9 mouse cellular contexts compared by ENCODE assay signal in the genomic region with DNA sequence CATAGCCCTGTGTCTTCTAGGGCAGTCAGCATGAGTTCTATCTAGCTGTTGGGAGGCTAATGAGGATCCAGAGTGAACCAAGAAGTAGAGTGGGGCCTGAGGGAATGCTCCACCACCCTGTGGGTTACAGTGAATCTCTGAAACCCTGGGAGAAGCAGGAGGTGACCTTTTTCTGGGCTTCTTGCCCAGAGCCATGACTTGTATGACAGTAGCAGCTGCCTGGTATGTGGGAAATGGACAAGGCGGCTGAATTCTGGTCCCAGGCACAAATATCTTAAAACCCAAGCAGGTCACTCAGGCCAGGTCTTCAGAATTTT. TPM values are rescaled to one million over a fixed set of nuclear protein-coding genes. Genes with fewer than 3 reads are reported as not detected.
DNase-seq lines count a peak whose midpoint lies in the region; ATAC-seq lines count a peak whose summit lies in the region.
"Had no signal": no experiment of that assay in that cellular context is flagged by ENCODE, and none has a peak within 500 bp of the region (broad histone marks: within the 10 kb centered on the region; RNA-seq: fewer than 3 reads in every experiment).

No protein-coding gene starts in this region.

- 0 out of 2 replicates have a peak, but pooled peaks cover 2% of the 10 kb centered on the region for H3K4me1 ChIP-seq in forebrain, embryonic 11.5 days (replicated peaks; ENCODE audit: control insufficient read depth, insufficient read depth, low read length)

- no peaks in the 10 kb centered on the region for H3K36me3 ChIP-seq in forebrain, embryonic 11.5 days (ENCODE audit: control insufficient read depth, insufficient read depth, low read length)

- H3K9ac ChIP-seq in forebrain, embryonic 11.5 days (ENCODE audit: low read length) = no peak overlapping the region

- no peak overlapping the region for H3K27ac ChIP-seq in forebrain, embryonic 11.5 days (ENCODE audit: low read depth, low read length)

- H3K9me3 ChIP-seq in forebrain, embryonic 11.5 days (ENCODE audit: control insufficient read depth, low read length) = no peaks in the 10 kb centered on the region

- 100% methylated on average over 1 of the region's 1 CpGs for WGBS in forebrain, embryonic 11.5 days

- no peak overlapping the region for H3K4me3 ChIP-seq in forebrain, embryonic 11.5 days (ENCODE audit: low read depth, low read length)

- intact Hi-C loops in heart, postnatal 25 days (cut with DNase I) = loop anchor here (5.0 kb wide), 1 partner anchor 50 kb away; no protein-coding TSS in a partner anchor
- intact Hi-C loops in gastrocnemius, postnatal 14 days (cut with DNase I; ENCODE audit: low total_unique reads) = no loop called here

- peak; percentile 97 for DNase-seq in heart, adult 11 months
- no peak for DNase-seq in heart, postnatal 25 days (ENCODE audit: low spot score)
- DNase-seq in 416B (ENCODE audit: low read depth) = peak; percentile 37
- peak; percentile 45 for DNase-seq in gastrocnemius, postnatal 14 days
- peak; percentile 69 for DNase-seq in kidney, postnatal 25 days
- DNase-seq in ovary, adult 18-20 months (ENCODE audit: low spot score) = no peak
- DNase-seq in forebrain, embryonic 11.5 days (ENCODE audit: low spot score) = no peak
- no peak for DNase-seq in right cerebral cortex, adult 18-20 months

- ATAC-seq in forebrain, embryonic 11.5 days (replicated peaks; ENCODE audit: low FRiP score) = no peak

- peaks cover 15% of the 10 kb centered on the region; the same call in 1 of the 2 replicates for H3K27me3 ChIP-seq in forebrain, embryonic 11.5 days (ENCODE audit: control insufficient read depth, insufficient read depth, low read length)

- no peak overlapping the region for H3K4me2 ChIP-seq in forebrain, embryonic 11.5 days (ENCODE audit: low read depth, low read length, severe bottlenecking)

RNA-seq across cellular contexts. Expression of gene Sstr4, which starts 2.6 kb away (rescaled TPM):
- total RNA-seq in heart, postnatal 25 days (2021) = 1 to 10 TPM; 1.0 to 1.2 TPM
- total RNA-seq in gastrocnemius, postnatal 14 days (2021) = under 1 TPM; 0.20 to 0.43 TPM
- polyA plus RNA-seq in forebrain, embryonic 11.5 days (2014; fragmentation: Nextera tagmentation; extraction: Ambion mirVana) = 0.52 and 1.1 TPM in 2 replicates
- total RNA-seq: liver, adult 2 months had no signal
- polyA plus RNA-seq: liver, adult 2 months had no signal

RNA-seq across cellular contexts. Expression of gene Thbd, which starts 10.2 kb away (rescaled TPM):
- 10 to 100 TPM; 41.8 to 57.1 TPM for total RNA-seq in heart, postnatal 25 days (2021)
- total RNA-seq in gastrocnemius, postnatal 14 days (2021) = 10 to 100 TPM; 19.3 to 27.9 TPM
- polyA plus RNA-seq in forebrain, embryonic 11.5 days (2014; fragmentation: Nextera tagmentation; extraction: Ambion mirVana) = 4.9 and 6.0 TPM in 2 replicates

RNA-seq across cellular contexts. Expression of gene Cd93, which starts 45.6 kb away (rescaled TPM):
- total RNA-seq in heart, postnatal 25 days (2021) = 10 to 100 TPM; 70.2 to 74.9 TPM
- 10 to 100 TPM; 60.5 to 73.6 TPM for total RNA-seq in gastrocnemius, postnatal 14 days (2021)
- polyA plus RNA-seq in forebrain, embryonic 11.5 days (2014; fragmentation: Nextera tagmentation; extraction: Ambion mirVana) = 5.2 and 5.8 TPM in 2 replicates

Comparison
In these comparisons a context has a peak if more than half of its experiments do, and no peak if none do; other contexts are left out.
1. DNase-seq: peak in heart, adult 11 months (single experiment), 416B (single experiment), gastrocnemius, postnatal 14 days (single experiment) and kidney, postnatal 25 days (2 of 2); none in heart, postnatal 25 days (single experiment), ovary, adult 18-20 months (single experiment), forebrain, embryonic 11.5 days (single experiment) and right cerebral cortex, adult 18-20 months (single experiment).